Mouse (Mus musculus) liver, embryonic 15.5 days (tissue): ENCODE results near the gene Ttyh3. TPM values are rescaled to one million over a fixed set of nuclear protein-coding genes. Genes with fewer than 3 reads are reported as not detected.

Source experiments
- ATAC-seq: fragments of 200-750 bp; cut with Nextera tagmentation; 2 replicates; pipeline ENCODE4 v1.8.0; 2017; ENCODE audit warnings: moderate number of reproducible peaks, mild to moderate bottlenecking, moderate library complexity; ENCODE audit not compliant: insufficient read depth
- H3K27ac ChIP-seq: fragments of 300-500 bp; sonication (generic); replicated peaks from 2 replicates; pipeline ENCODE4 v1.5.1; 2015; ENCODE audit warnings: mild to moderate bottlenecking, inconsistent platforms
- H3K27me3 ChIP-seq: fragments of 300-500 bp; sonication (generic); 2 replicates; pipeline ENCODE4 v1.6.1; 2015; ENCODE audit warnings: mild to moderate bottlenecking, inconsistent platforms
- H3K36me3 ChIP-seq: fragments of 300-500 bp; sonication (generic); replicated peaks from 2 replicates; pipeline ENCODE4 v1.6.1; 2015; ENCODE audit warnings: moderate library complexity, mild to moderate bottlenecking, inconsistent platforms
- H3K4me1 ChIP-seq: fragments of 300-500 bp; sonication (generic); replicated peaks from 2 replicates; pipeline ENCODE4 v1.6.1; 2015; ENCODE audit warnings: inconsistent platforms
- H3K4me2 ChIP-seq: fragments of 300-500 bp; sonication (generic); 2 replicates; pipeline ENCODE4 v1.6.1; 2015; ENCODE audit warnings: moderate library complexity, mild to moderate bottlenecking, inconsistent platforms
- H3K4me3 ChIP-seq: fragments of 300-500 bp; sonication (generic); replicated peaks from 2 replicates; pipeline ENCODE4 v1.5.1; 2015; ENCODE audit warnings: mild to moderate bottlenecking, inconsistent platforms
- H3K9ac ChIP-seq: fragments of 300-500 bp; sonication (generic); 2 replicates; pipeline ENCODE4 v1.6.1; 2015; ENCODE audit warnings: moderate library complexity, mild to moderate bottlenecking, inconsistent platforms
- H3K9me3 ChIP-seq: fragments of 300-500 bp; sonication (generic); replicated peaks from 2 replicates; pipeline ENCODE4 v1.6.1; 2016; ENCODE audit warnings: inconsistent platforms
- WGBS: fragments of 180-500 bp; shearing (Covaris S2); methylation state at CpG from one replicate; pipeline ENCODE4 v1.1.7; 2015; ENCODE audit warnings: mixed read lengths; ENCODE audit not compliant: insufficient replicate concordance; 5-methylcytosine and 5-hydroxymethylcytosine counted together
- polyA plus RNA-seq: library from polyadenylated mRNA; unstranded; fragments of >200 nt; fragmentation: Nextera tagmentation; extraction: Ambion mirVana; gene quantifications from 2 replicates; pipeline ENCODE4 v1.2.1, GENCODE M21; 2015

Ttyh3 gene
- polyA plus RNA-seq, 1 experiment from 2014 or later, result 6.7 TPM

- H3K27ac ChIP-seq, result 0 out of 2 replicates have a peak overlapping the region, but pooled peaks have one; percentile 53
- no peak for ATAC-seq
- 62% methylated on average over 10 of the region's 10 CpGs for WGBS
- peaks cover 76% of the 10 kb centered on the region for H3K4me1 ChIP-seq
- no peaks in the 10 kb centered on the region for H3K27me3 ChIP-seq
- no peak overlapping the region for H3K4me3 ChIP-seq
- no peak overlapping the region for H3K9ac ChIP-seq
- 0 out of 2 replicates have a peak, but pooled peaks cover 3% of the 10 kb centered on the region for H3K36me3 ChIP-seq
- no peak overlapping the region for H3K4me2 ChIP-seq
- no peaks in the 10 kb centered on the region for H3K9me3 ChIP-seq
Measured at GRCm38 (mm10) chr5:140641254-140641928, 7.4 kb downstream of the Ttyh3 start.

- Histone ChIP-seq H3K27ac (no peak overlapping the region), H3K4me1 (peaks cover 70% of the 10 kb centered on the region), H3K4me2 (no peak overlapping the region), H3K9ac (no peak overlapping the region), H3K36me3 (0 out of 2 replicates have a peak, but pooled peaks cover 6% of the 10 kb centered on the region), H3K27me3 (no peaks in the 10 kb centered on the region), H3K9me3 (no peaks in the 10 kb centered on the region), H3K4me3 (no peak overlapping the region)
- ATAC-seq, result no peak
- 26% methylated on average over 2 of the region's 2 CpGs for WGBS
Measured at GRCm38 (mm10) chr5:140640812-140641211, 8.0 kb downstream of the Ttyh3 start.

- 83% methylated on average over 14 of the region's 14 CpGs for WGBS
- Histone ChIP-seq H3K36me3 (peaks cover 15% of the 10 kb centered on the region; the same call in 1 of the 2 replicates), H3K4me2 (no peak overlapping the region), H3K27me3 (no peaks in the 10 kb centered on the region), H3K4me1 (peaks cover 61% of the 10 kb centered on the region), H3K4me3 (no peak overlapping the region), H3K9ac (no peak overlapping the region), H3K9me3 (no peaks in the 10 kb centered on the region), H3K27ac (no peak overlapping the region)
- no peak for ATAC-seq
Measured at GRCm38 (mm10) chr5:140639871-140640270, 9.0 kb downstream of the Ttyh3 start.

GRCm38 (mm10) chr5:140639312-140639711, 9.5 kb downstream of the Ttyh3 start:
- Histone ChIP-seq H3K4me2 (no peak overlapping the region), H3K27me3 (no peaks in the 10 kb centered on the region), H3K4me3 (no peak overlapping the region), H3K9me3 (no peaks in the 10 kb centered on the region), H3K27ac (no peak overlapping the region), H3K36me3 (peaks cover 21% of the 10 kb centered on the region), H3K9ac (no peak overlapping the region), H3K4me1 (peaks cover 55% of the 10 kb centered on the region)
- WGBS, result 79% methylated on average over 4 of the region's 4 CpGs
- no peak for ATAC-seq

- WGBS, result 74% methylated on average over 6 of the region's 6 CpGs
- ATAC-seq, result no peak
Measured at GRCm38 (mm10) chr5:140638484-140638883, 10.3 kb downstream of the Ttyh3 start.

GRCm38 (mm10) chr5:140637989-140638388, 10.8 kb downstream of the Ttyh3 start:
- H3K27me3 ChIP-seq, result no peaks in the 10 kb centered on the region
- ATAC-seq, result no peak
- H3K4me2 ChIP-seq, result no peak overlapping the region
- H3K9ac ChIP-seq, result no peak overlapping the region
- no peak overlapping the region for H3K4me3 ChIP-seq
- peaks cover 42% of the 10 kb centered on the region for H3K4me1 ChIP-seq
- H3K36me3 ChIP-seq, result peaks cover 21% of the 10 kb centered on the region
- 56% methylated on average over 3 of the region's 3 CpGs for WGBS
- H3K27ac ChIP-seq, result no peak overlapping the region
- no peaks in the 10 kb centered on the region for H3K9me3 ChIP-seq

More at GRCm38 (mm10) chr5:140638484-140638883, 10.3 kb downstream of the Ttyh3 start:
- peaks cover 47% of the 10 kb centered on the region for H3K4me1 ChIP-seq
- H3K4me2 ChIP-seq, result no peak overlapping the region
- H3K9me3 ChIP-seq, result no peaks in the 10 kb centered on the region
- peaks cover 21% of the 10 kb centered on the region for H3K36me3 ChIP-seq
- no peaks in the 10 kb centered on the region for H3K27me3 ChIP-seq
- H3K4me3 ChIP-seq, result no peak overlapping the region
- H3K27ac ChIP-seq, result no peak overlapping the region
- no peak overlapping the region for H3K9ac ChIP-seq

GRCm38 (mm10) chr5:140637058-140637410, 11.8 kb downstream of the Ttyh3 start:
- 0 out of 2 replicates have a peak overlapping the region, but pooled peaks have one; percentile 41 for H3K27ac ChIP-seq
- 83% methylated on average over 6 of the region's 6 CpGs for WGBS
- ATAC-seq, result no peak
- no peak overlapping the region for H3K9ac ChIP-seq
- peaks cover 28% of the 10 kb centered on the region for H3K36me3 ChIP-seq
- H3K27me3 ChIP-seq, result no peaks in the 10 kb centered on the region
- no peak overlapping the region for H3K4me2 ChIP-seq
- H3K9me3 ChIP-seq, result no peaks in the 10 kb centered on the region
- peaks cover 33% of the 10 kb centered on the region for H3K4me1 ChIP-seq
- H3K4me3 ChIP-seq, result no peak overlapping the region

GRCm38 (mm10) chr5:140636316-140637057, 12.3 kb downstream of the Ttyh3 start:
- H3K9me3 ChIP-seq, result no peaks in the 10 kb centered on the region
- 54% methylated on average over 7 of the region's 7 CpGs for WGBS
- H3K36me3 ChIP-seq, result peaks cover 28% of the 10 kb centered on the region
- ATAC-seq, result no peak
- H3K4me2 ChIP-seq, result no peak overlapping the region
- H3K4me3 ChIP-seq, result no peak overlapping the region
- peaks cover 27% of the 10 kb centered on the region for H3K4me1 ChIP-seq
- 0 out of 2 replicates have a peak overlapping the region, but pooled peaks have one; percentile 41 for H3K27ac ChIP-seq
- H3K9ac ChIP-seq, result no peak overlapping the region
- no peaks in the 10 kb centered on the region for H3K27me3 ChIP-seq

- peaks cover 17% of the 10 kb centered on the region for H3K4me1 ChIP-seq
- no peak overlapping the region for H3K27ac ChIP-seq
- peaks cover 40% of the 10 kb centered on the region for H3K36me3 ChIP-seq
- H3K27me3 ChIP-seq, result no peaks in the 10 kb centered on the region
- 90% methylated on average over 26 of the region's 26 CpGs for WGBS
- H3K4me2 ChIP-seq, result no peak overlapping the region
- H3K9me3 ChIP-seq, result no peaks in the 10 kb centered on the region
- no peak for ATAC-seq
- H3K9ac ChIP-seq, result no peak overlapping the region
- no peak overlapping the region for H3K4me3 ChIP-seq
Measured at GRCm38 (mm10) chr5:140634798-140635722, 13.8 kb downstream of the Ttyh3 start.

- no peak overlapping the region for H3K9ac ChIP-seq
- no peak for ATAC-seq
- no peak overlapping the region for H3K4me3 ChIP-seq
- WGBS, result 73% methylated on average over 7 of the region's 7 CpGs
- no peak overlapping the region for H3K27ac ChIP-seq
- H3K36me3 ChIP-seq, result peaks cover 52% of the 10 kb centered on the region
- no peaks in the 10 kb centered on the region for H3K27me3 ChIP-seq
- H3K9me3 ChIP-seq, result no peaks in the 10 kb centered on the region
- H3K4me2 ChIP-seq, result no peak overlapping the region
- H3K4me1 ChIP-seq, result peaks cover 13% of the 10 kb centered on the region
Measured at GRCm38 (mm10) chr5:140633432-140633831, 15.4 kb downstream of the Ttyh3 start.

GRCm38 (mm10) chr5:140628995-140629394, 19.8 kb downstream of the Ttyh3 start:
- no peak overlapping the region for H3K27ac ChIP-seq
- H3K36me3 ChIP-seq, result peaks cover 68% of the 10 kb centered on the region

More at GRCm38 (mm10) chr5:140628995-140629394, 19.8 kb downstream of the Ttyh3 start:
- 64% methylated on average over 9 of the region's 9 CpGs for WGBS
- no peak for ATAC-seq
- Histone ChIP-seq H3K9ac (no peak overlapping the region), H3K27me3 (no peaks in the 10 kb centered on the region), H3K4me2 (no peak overlapping the region), H3K4me1 (no peaks in the 10 kb centered on the region), H3K4me3 (no peak overlapping the region), H3K9me3 (no peaks in the 10 kb centered on the region)
